Mouse (Mus musculus) frontal cortex, postnatal 25 days (tissue): ENCODE data around the gene Il11ra1.
"Not testable (repeated sequence)": the region's sequence is repeated elsewhere in the genome, so short reads cannot be mapped to it uniquely, and the experiment has no call there.

Experiments used
- DNase-seq, 2 experiments: peaks; one replicate each; pipeline ENCODE4 v3.0.0; 2022; ENCODE audit warnings: low spot score in 2 of 2

The Il11ra1 gene

GRCm38 (mm10) chr4:41783197-41783596, 83.4 kb downstream of the Il11ra1 start:
- not testable (repeated sequence) for DNase-seq
